Mouse (Mus musculus) adrenal gland, adult 8-10 months (tissue): ENCODE measurements around the gene Suclg1. TPM values are rescaled to one million over a fixed set of nuclear protein-coding genes. Genes with fewer than 3 reads are reported as not detected.

ENCODE experiments used
- total RNA-seq, 4 experiments: library from RNA; stranded (reverse); gene quantifications; 2 replicates each; pipeline ENCODE4 v1.2.4; 2022

The Suclg1 gene
- total RNA-seq, 4 experiments from 2014 or later, result 193 to 275 (median 235) TPM

Other genes with a start within 250 kb of the Suclg1 start
- gene Dnah6, start 26.7 kb upstream of the Suclg1 start, total RNA-seq, result under 1 TPM in 2 of 4 experiments, not detected in 2; 0.06 to 0.07 TPM
- gene 4931417E11Rik, start 221.3 kb downstream of the Suclg1 start, total RNA-seq, result not detected